26 mouse cellular contexts compared by ENCODE assay signal in genomic region chr9:105551407-105551806, GRCm38 (mm10). TPM values are rescaled to one million over a fixed set of nuclear protein-coding genes. Genes with fewer than 3 reads are reported as not detected.
DNase-seq lines count a peak whose midpoint lies in the region; ATAC-seq lines count a peak whose summit lies in the region.
"Had no signal": no experiment of that assay in that cellular context is flagged by ENCODE, and none has a peak within 500 bp of the region (broad histone marks: within the 10 kb centered on the region; RNA-seq: fewer than 3 reads in every experiment).

No protein-coding gene starts in this region.

- H3K9ac ChIP-seq in forebrain, embryonic 15.5 days (replicated peaks), result no peak overlapping the region
- no peak overlapping the region for H3K9ac ChIP-seq in hindbrain, embryonic 11.5 days (ENCODE audit: low read depth, low read length)
- H3K9ac ChIP-seq in intestine, embryonic 16.5 days (ENCODE audit: low read depth, low read length), result no peak overlapping the region
- H3K9ac ChIP-seq: embryonic facial prominence, embryonic 13.5 days; embryonic facial prominence, embryonic 15.5 days; forebrain, embryonic 13.5 days had no signal

- H3K4me3 ChIP-seq in forebrain, embryonic 10.5 days, result no peak overlapping the region
- H3K4me3 ChIP-seq in forebrain, embryonic 15.5 days, result no peak overlapping the region
- H3K4me3 ChIP-seq in hindbrain, embryonic 10.5 days, result no peak overlapping the region
- no peak overlapping the region for H3K4me3 ChIP-seq in hindbrain, embryonic 11.5 days (ENCODE audit: low read depth, low read length)
- H3K4me3 ChIP-seq in embryonic facial prominence, embryonic 10.5 days, result no peak overlapping the region
- no peak overlapping the region for H3K4me3 ChIP-seq in intestine, embryonic 16.5 days (ENCODE audit: low read length)
- no peak overlapping the region for H3K4me3 ChIP-seq in limb, embryonic 10.5 days
- H3K4me3 ChIP-seq: embryonic facial prominence, embryonic 13.5 days; embryonic facial prominence, embryonic 15.5 days; erythroblast, embryonic 14.5 days; forebrain, embryonic 13.5 days had no signal

- peak overlapping the region; percentile 26; the same call in 1 of the 2 replicates for H3K27ac ChIP-seq in forebrain, embryonic 10.5 days
- H3K27ac ChIP-seq in forebrain, embryonic 15.5 days (replicated peaks), result no peak overlapping the region
- H3K27ac ChIP-seq in hindbrain, embryonic 10.5 days, result peak overlapping the region; percentile 42
- H3K27ac ChIP-seq in hindbrain, embryonic 11.5 days (ENCODE audit: low read depth, low read length), result no peak overlapping the region
- H3K27ac ChIP-seq in embryonic facial prominence, embryonic 10.5 days (replicated peaks), result 0 out of 2 replicates have a peak overlapping the region, but pooled peaks have one; percentile 14
- no peak overlapping the region for H3K27ac ChIP-seq in intestine, embryonic 16.5 days (ENCODE audit: low read length)
- no peak overlapping the region for H3K27ac ChIP-seq in limb, embryonic 10.5 days
- H3K27ac ChIP-seq: embryonic facial prominence, embryonic 13.5 days; embryonic facial prominence, embryonic 15.5 days; forebrain, embryonic 13.5 days had no signal

- H3K9me3 ChIP-seq in forebrain, embryonic 10.5 days, result no peaks in the 10 kb centered on the region
- no peaks in the 10 kb centered on the region for H3K9me3 ChIP-seq in forebrain, embryonic 15.5 days
- H3K9me3 ChIP-seq in hindbrain, embryonic 10.5 days, result no peaks in the 10 kb centered on the region
- H3K9me3 ChIP-seq in hindbrain, embryonic 11.5 days (ENCODE audit: control insufficient read depth, low read length), result no peaks in the 10 kb centered on the region
- H3K9me3 ChIP-seq in embryonic facial prominence, embryonic 10.5 days, result no peaks in the 10 kb centered on the region
- no peaks in the 10 kb centered on the region for H3K9me3 ChIP-seq in intestine, embryonic 16.5 days (ENCODE audit: control insufficient read depth, low read length)
- H3K9me3 ChIP-seq in limb, embryonic 10.5 days (replicated peaks), result no peaks in the 10 kb centered on the region
- H3K9me3 ChIP-seq: embryonic facial prominence, embryonic 13.5 days; embryonic facial prominence, embryonic 15.5 days; forebrain, embryonic 13.5 days; G1E had no signal

- no peak overlapping the region for H3K4me2 ChIP-seq in forebrain, embryonic 15.5 days (replicated peaks)
- no peak overlapping the region for H3K4me2 ChIP-seq in hindbrain, embryonic 11.5 days (replicated peaks; ENCODE audit: low read depth, low read length)
- H3K4me2 ChIP-seq in intestine, embryonic 16.5 days (ENCODE audit: low read depth, low read length), result peak overlapping the region; percentile 9; the same call in 1 of the 2 replicates
- H3K4me2 ChIP-seq: embryonic facial prominence, embryonic 13.5 days; embryonic facial prominence, embryonic 15.5 days; forebrain, embryonic 13.5 days had no signal

- no peaks in the 10 kb centered on the region for H3K36me3 ChIP-seq in forebrain, embryonic 10.5 days (replicated peaks)
- no peaks in the 10 kb centered on the region for H3K36me3 ChIP-seq in forebrain, embryonic 15.5 days
- H3K36me3 ChIP-seq in hindbrain, embryonic 10.5 days, result no peaks in the 10 kb centered on the region
- no peaks in the 10 kb centered on the region for H3K36me3 ChIP-seq in hindbrain, embryonic 11.5 days (ENCODE audit: control insufficient read depth, insufficient read depth, low read length)
- no peaks in the 10 kb centered on the region for H3K36me3 ChIP-seq in embryonic facial prominence, embryonic 10.5 days (replicated peaks)
- no peaks in the 10 kb centered on the region for H3K36me3 ChIP-seq in intestine, embryonic 16.5 days (ENCODE audit: control insufficient read depth, insufficient read depth, low read length)
- no peaks in the 10 kb centered on the region for H3K36me3 ChIP-seq in limb, embryonic 10.5 days
- H3K36me3 ChIP-seq: embryonic facial prominence, embryonic 13.5 days; embryonic facial prominence, embryonic 15.5 days; G1E had no signal

- H3K4me1 ChIP-seq in forebrain, embryonic 10.5 days, result peaks cover 30% of the 10 kb centered on the region
- peaks cover 22% of the 10 kb centered on the region for H3K4me1 ChIP-seq in forebrain, embryonic 15.5 days
- peaks cover 28% of the 10 kb centered on the region for H3K4me1 ChIP-seq in hindbrain, embryonic 10.5 days (replicated peaks)
- 0 out of 2 replicates have a peak, but pooled peaks cover 4% of the 10 kb centered on the region for H3K4me1 ChIP-seq in hindbrain, embryonic 11.5 days (replicated peaks; ENCODE audit: control insufficient read depth, insufficient read depth, low read length)
- peaks cover 24% of the 10 kb centered on the region for H3K4me1 ChIP-seq in embryonic facial prominence, embryonic 10.5 days
- H3K4me1 ChIP-seq in intestine, embryonic 16.5 days (ENCODE audit: control insufficient read depth, insufficient read depth, low read length), result peaks cover 19% of the 10 kb centered on the region
- peaks cover 22% of the 10 kb centered on the region for H3K4me1 ChIP-seq in limb, embryonic 10.5 days

- 56% methylated on average over 4 of the region's 4 CpGs for WGBS in forebrain, embryonic 10.5 days
- WGBS in forebrain, embryonic 15.5 days, result 58% methylated on average over 4 of the region's 4 CpGs
- WGBS in hindbrain, embryonic 10.5 days, result 55% methylated on average over 4 of the region's 4 CpGs
- 58% methylated on average over 4 of the region's 4 CpGs for WGBS in hindbrain, embryonic 11.5 days
- 50% methylated on average over 4 of the region's 4 CpGs for WGBS in embryonic facial prominence, embryonic 10.5 days
- 31% methylated on average over 4 of the region's 4 CpGs for WGBS in intestine, embryonic 16.5 days
- WGBS in limb, embryonic 10.5 days, result 40% methylated on average over 4 of the region's 4 CpGs

- ATAC-seq in forebrain, embryonic 15.5 days (replicated peaks), result no peak
- ATAC-seq in hindbrain, embryonic 11.5 days (ENCODE audit: low FRiP score), result no peak
- ATAC-seq in intestine, embryonic 16.5 days, result peak; percentile 77
- ATAC-seq: activated CD4-positive, CD25-positive, alpha-beta regulatory T cell, adult 4 months; CD4-positive, CD25-positive, alpha-beta regulatory T cell, adult 4 months; forebrain, embryonic 13.5 days; forebrain, embryonic 16.5 days; Patski had no signal

- peaks cover 15% of the 10 kb centered on the region for H3K27me3 ChIP-seq in forebrain, embryonic 10.5 days (ENCODE audit: poor library complexity, severe bottlenecking)
- no peaks in the 10 kb centered on the region for H3K27me3 ChIP-seq in forebrain, embryonic 15.5 days
- H3K27me3 ChIP-seq in hindbrain, embryonic 10.5 days (ENCODE audit: insufficient read depth, poor library complexity, severe bottlenecking), result no peaks in the 10 kb centered on the region; the same call in 1 of the 2 replicates
- H3K27me3 ChIP-seq in hindbrain, embryonic 11.5 days (ENCODE audit: control insufficient read depth, insufficient read depth, low read length), result no peaks in the 10 kb centered on the region
- peaks cover 14% of the 10 kb centered on the region; the same call in 1 of the 2 replicates for H3K27me3 ChIP-seq in embryonic facial prominence, embryonic 10.5 days (replicated peaks; ENCODE audit: low read depth, poor library complexity, severe bottlenecking)
- H3K27me3 ChIP-seq in intestine, embryonic 16.5 days (replicated peaks; ENCODE audit: control insufficient read depth, insufficient read depth, low read length), result no peaks in the 10 kb centered on the region
- 0 out of 2 replicates have a peak, but pooled peaks cover 4% of the 10 kb centered on the region for H3K27me3 ChIP-seq in limb, embryonic 10.5 days (ENCODE audit: low read depth, poor library complexity, severe bottlenecking)
- H3K27me3 ChIP-seq: embryonic facial prominence, embryonic 13.5 days; embryonic facial prominence, embryonic 15.5 days; forebrain, embryonic 13.5 days had no signal

- no peak for DNase-seq in forebrain, embryonic 10.5 days (ENCODE audit: extremely low spot score, low spot score)
- DNase-seq in hindbrain, embryonic 10.5 days (ENCODE audit: low spot score), result no peak
- no peak for DNase-seq in hindbrain, embryonic 11.5 days (ENCODE audit: low spot score)
- no peak for DNase-seq in embryonic facial prominence, embryonic 10.5 days (ENCODE audit: low spot score)
- no peak for DNase-seq in urinary bladder, adult 2 months (ENCODE audit: low spot score)
- no peak for DNase-seq in limb, embryonic 10.5 days (ENCODE audit: low spot score)
- DNase-seq: adrenal gland, adult 8-10 months; adrenal gland, postnatal 14 days; adrenal gland, postnatal 36 days; B cell, adult 2 months; cerebellum, adult 11-12 months; cerebellum, adult 2 months; cerebellum, adult 9-10 months; cerebellum, postnatal 10 days; cerebellum, postnatal 25 days had no signal

RNA-seq across cellular contexts. Expression of gene Atp2c1, which starts 24.3 kb away (rescaled TPM):
- polyA plus RNA-seq in forebrain, embryonic 10.5 days (2016; fragmentation: Nextera tagmentation; extraction: Ambion mirVana), result 50.3 and 52.6 TPM in 2 replicates
- 91.8 and 95.0 TPM in 2 replicates for polyA plus RNA-seq in forebrain, embryonic 15.5 days (2015; fragmentation: Nextera tagmentation; extraction: Ambion mirVana)
- 47.9 and 65.4 TPM in 2 replicates for polyA plus RNA-seq in hindbrain, embryonic 10.5 days (2016; fragmentation: Nextera tagmentation; extraction: Ambion mirVana)
- polyA plus RNA-seq in hindbrain, embryonic 11.5 days (2014; fragmentation: Nextera tagmentation; extraction: Ambion mirVana), result 65.3 and 83.1 TPM in 2 replicates
- 58.8 and 59.3 TPM in 2 replicates for polyA plus RNA-seq in embryonic facial prominence, embryonic 10.5 days (2016; fragmentation: Nextera tagmentation; extraction: Ambion mirVana)
- 39.7 and 48.9 TPM in 2 replicates for polyA plus RNA-seq in intestine, embryonic 16.5 days (2015; fragmentation: Nextera tagmentation; extraction: Ambion mirVana)
- 81.9 and 83.4 TPM in 2 replicates for polyA plus RNA-seq in urinary bladder, adult 2 months (2012; rRNA removed)
- polyA plus RNA-seq in limb, embryonic 10.5 days (2016; fragmentation: Nextera tagmentation; extraction: Ambion mirVana), result 48.8 and 53.6 TPM in 2 replicates

Comparison
In these comparisons a context has a peak if more than half of its experiments do, and no peak if none do; other contexts are left out.
1. H3K27ac ChIP-seq: peak in forebrain, embryonic 10.5 days (single experiment), hindbrain, embryonic 10.5 days (single experiment) and embryonic facial prominence, embryonic 10.5 days (single experiment); none in forebrain, embryonic 15.5 days (single experiment), hindbrain, embryonic 11.5 days (single experiment), intestine, embryonic 16.5 days (single experiment) and limb, embryonic 10.5 days (single experiment).